Mouse (Mus musculus) fibroblast of lung, adult 2 months (primary cell): ENCODE results near the gene Bicdl1.

Experiments used
- DNase-seq: peaks from one replicate; pipeline ENCODE4 v3.0.0-alpha.2; 2011; ENCODE audit warnings: low read depth

Bicdl1 gene

GRCm38 (mm10) chr5:115623694-115624440, 107.6 kb downstream of the Bicdl1 start:
- DNase-seq: no peak

GRCm38 (mm10) chr5:115622686-115623085, 108.7 kb downstream of the Bicdl1 start:
- DNase-seq: no peak

- no peak for DNase-seq
Measured at GRCm38 (mm10) chr5:115619690-115620089, 111.7 kb downstream of the Bicdl1 start.

- no peak for DNase-seq
Measured at GRCm38 (mm10) chr5:115614948-115615347, 116.5 kb downstream of the Bicdl1 start.

- DNase-seq: no peak
Measured at GRCm38 (mm10) chr5:115613332-115613731, 118.1 kb downstream of the Bicdl1 start.

GRCm38 (mm10) chr5:115611566-115611965, 119.9 kb downstream of the Bicdl1 start:
- no peak for DNase-seq

- no peak for DNase-seq
Measured at GRCm38 (mm10) chr5:115603561-115603960, 127.9 kb downstream of the Bicdl1 start.
